Mouse (Mus musculus) E14TG2a.4 (cell line): Measurements from ENCODE around the gene Napsa.

ENCODE experiments used
- CTCF ChIP-seq: conservative IDR thresholded peaks from 2 replicates; pipeline ENCODE4 v1.5.1; 2014; ENCODE audit warnings: low read length
- NANOG ChIP-seq: IDR thresholded peaks from 2 replicates; pipeline ENCODE4 v1.6.1; 2014; ENCODE audit warnings: borderline replicate concordance, low read length, mixed read lengths
- POU5F1 ChIP-seq: IDR thresholded peaks from 2 replicates; pipeline ENCODE4 v1.6.1; 2014; ENCODE audit warnings: low read length, borderline replicate concordance

DNA sequence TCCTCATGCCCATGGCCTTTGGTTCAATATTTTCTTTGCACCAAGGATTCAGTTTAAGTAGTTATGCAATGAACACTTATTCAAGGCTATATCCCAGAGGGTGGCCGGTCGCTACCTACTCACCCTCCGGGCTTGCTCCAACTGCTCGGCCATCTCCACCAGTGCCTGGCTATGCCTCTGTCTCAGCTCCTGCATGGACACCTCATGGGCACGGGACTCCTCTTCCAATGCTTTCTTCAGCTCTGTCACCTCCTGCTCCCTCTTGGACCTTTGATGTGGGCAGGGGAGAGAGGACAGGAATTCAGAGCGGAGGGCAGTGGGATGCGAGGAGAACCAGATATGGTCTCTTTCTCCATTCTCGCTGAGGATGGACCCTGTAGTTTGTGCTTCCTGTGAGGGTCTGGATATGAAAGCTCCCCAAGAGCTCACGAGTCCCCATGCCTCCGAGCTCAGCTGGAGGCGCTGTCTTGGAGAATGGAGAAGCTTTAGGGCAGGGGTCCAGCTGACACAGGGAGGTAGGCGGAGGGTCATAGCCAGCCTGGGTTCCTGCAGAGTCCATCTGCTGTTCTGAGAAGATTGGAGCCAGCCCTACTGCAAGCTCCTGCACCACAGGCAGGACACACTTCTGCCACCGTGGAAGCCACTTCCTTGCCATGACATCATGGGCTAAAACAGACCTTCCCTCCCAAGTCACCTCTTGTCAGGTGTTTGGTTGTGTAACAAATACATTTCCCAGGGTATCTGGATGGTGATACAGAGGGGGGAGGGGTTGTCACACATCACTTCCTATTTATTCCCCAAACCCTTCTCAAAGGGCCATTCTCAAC lies 53.3 kb downstream of the Napsa start:
- TF ChIP-seq CTCF, result no peak
- no peak for TF ChIP-seq NANOG
- TF ChIP-seq POU5F1, result no peak
